Mouse (Mus musculus): Measurements from ENCODE around the gene Fip1l1. TPM values are rescaled to one million over a fixed set of nuclear protein-coding genes. Genes with fewer than 3 reads are reported as not detected.
A peak's percentile ranks its signal among the peaks of the same experiment; 100 is the strongest.

Fip1l1 gene
- 83.8 and 88.7 TPM in 2 replicates for polyA plus RNA-seq (2014; fragmentation: Nextera tagmentation; extraction: Ambion mirVana)

DNA sequence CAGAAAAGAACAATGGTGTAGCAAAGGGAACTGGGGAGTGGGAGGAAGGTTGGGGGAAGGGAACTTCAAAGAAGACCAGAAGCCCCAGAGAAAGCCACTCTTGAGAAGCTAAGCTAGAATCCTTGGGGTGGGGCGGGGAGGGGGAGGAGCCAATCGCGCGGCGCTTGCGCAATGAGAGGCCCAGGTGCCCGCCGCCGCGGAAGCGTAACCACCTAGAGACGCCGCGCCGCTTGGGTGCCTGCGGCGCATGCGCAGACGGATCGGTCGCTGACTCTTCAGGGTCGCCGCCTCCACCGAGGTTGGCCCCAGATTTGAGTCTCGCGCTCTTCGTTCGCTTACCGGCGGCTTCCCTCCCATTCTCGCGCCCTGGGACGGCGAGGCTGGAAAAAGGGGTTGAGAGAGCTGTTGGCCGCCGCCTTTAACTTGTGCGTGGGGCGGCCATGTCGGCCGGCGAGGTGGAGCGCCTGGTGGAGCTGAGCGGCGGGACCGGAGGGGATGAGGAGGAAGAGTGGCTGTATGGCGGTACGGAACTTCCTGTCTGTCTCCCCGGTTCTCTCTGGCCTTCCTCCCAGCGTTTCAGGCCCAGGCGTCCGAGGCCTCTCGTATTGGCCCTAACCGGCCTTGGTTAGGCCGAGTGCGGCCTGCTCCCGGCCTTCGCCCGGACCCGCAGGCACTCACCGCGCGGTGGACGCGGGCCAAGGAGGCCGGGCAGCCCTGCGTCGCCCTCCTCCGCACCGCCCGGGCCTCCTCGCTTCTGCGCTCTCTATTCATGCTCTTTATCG is at the start of gene Fip1l1:
TSS of gene Fip1l1 (plus strand) at position 210 of the 782 bp plus-strand sequence.
- H3K27me3 ChIP-seq (replicated peaks; ENCODE audit: control insufficient read depth, insufficient read depth, low read length), result no peaks in the 10 kb centered on the region
- peak within 1 kb of the TSS; percentile 91 for H3K4me3 ChIP-seq (ENCODE audit: low read depth, low read length)
- peaks cover 10% of the 10 kb centered on the region for H3K4me1 ChIP-seq (replicated peaks; ENCODE audit: control insufficient read depth, insufficient read depth, low read length)
- no peaks in the 10 kb centered on the region for H3K36me3 ChIP-seq (ENCODE audit: control insufficient read depth, insufficient read depth, low read length)
- DNase-seq (ENCODE audit: low spot score), result peak; percentile 96
- H3K27ac ChIP-seq (ENCODE audit: low read depth, low read length), result peak within 1 kb of the TSS; percentile 92
- under 1% methylated on average over 69 of the region's 73 CpGs for WGBS
- H3K4me2 ChIP-seq, result peak within 1 kb of the TSS; percentile 64
- ATAC-seq (replicated peaks; ENCODE audit: low FRiP score), result peak; percentile 82
- peak within 1 kb of the TSS; percentile 96 for H3K9ac ChIP-seq (ENCODE audit: low read depth, low read length)
- H3K9me3 ChIP-seq (ENCODE audit: control insufficient read depth, low read length), result no peaks in the 10 kb centered on the region

- no peaks in the 10 kb centered on the region for H3K4me1 ChIP-seq (replicated peaks; ENCODE audit: control insufficient read depth, insufficient read depth, low read length)
- 81% methylated on average over 3 of the region's 3 CpGs for WGBS
- H3K4me3 ChIP-seq (ENCODE audit: low read depth, low read length), result no peak overlapping the region
- H3K27me3 ChIP-seq (replicated peaks; ENCODE audit: control insufficient read depth, insufficient read depth, low read length), result no peaks in the 10 kb centered on the region
- no peak overlapping the region for H3K27ac ChIP-seq (ENCODE audit: low read depth, low read length)
- no peak overlapping the region for H3K4me2 ChIP-seq
- no peak for ATAC-seq (replicated peaks; ENCODE audit: low FRiP score)
- no peak overlapping the region for H3K9ac ChIP-seq (ENCODE audit: low read depth, low read length)
- H3K9me3 ChIP-seq (ENCODE audit: control insufficient read depth, low read length), result no peaks in the 10 kb centered on the region
- no peaks in the 10 kb centered on the region for H3K36me3 ChIP-seq (ENCODE audit: control insufficient read depth, insufficient read depth, low read length)
- no peak for DNase-seq (ENCODE audit: low spot score)
These were observed 42.5 kb upstream of the Fip1l1 start for GRCm38 (mm10) chr5:74492705-74493104.

GRCm38 (mm10) chr5:74511686-74512085 is 23.6 kb upstream of the Fip1l1 start:
- no peak overlapping the region for H3K27ac ChIP-seq (ENCODE audit: low read depth, low read length)
- no peaks in the 10 kb centered on the region for H3K4me1 ChIP-seq (replicated peaks; ENCODE audit: control insufficient read depth, insufficient read depth, low read length)
- H3K4me2 ChIP-seq, result no peak overlapping the region
- no peak overlapping the region for H3K4me3 ChIP-seq (ENCODE audit: low read depth, low read length)
- H3K9ac ChIP-seq (ENCODE audit: low read depth, low read length), result no peak overlapping the region
- DNase-seq (ENCODE audit: low spot score), result no peak
- no peaks in the 10 kb centered on the region for H3K27me3 ChIP-seq (replicated peaks; ENCODE audit: control insufficient read depth, insufficient read depth, low read length)
- no peak for ATAC-seq (replicated peaks; ENCODE audit: low FRiP score)
- H3K9me3 ChIP-seq (ENCODE audit: control insufficient read depth, low read length), result no peaks in the 10 kb centered on the region
- no peaks in the 10 kb centered on the region; the same call in 1 of the 2 replicates for H3K36me3 ChIP-seq (ENCODE audit: control insufficient read depth, insufficient read depth, low read length)

DNA sequence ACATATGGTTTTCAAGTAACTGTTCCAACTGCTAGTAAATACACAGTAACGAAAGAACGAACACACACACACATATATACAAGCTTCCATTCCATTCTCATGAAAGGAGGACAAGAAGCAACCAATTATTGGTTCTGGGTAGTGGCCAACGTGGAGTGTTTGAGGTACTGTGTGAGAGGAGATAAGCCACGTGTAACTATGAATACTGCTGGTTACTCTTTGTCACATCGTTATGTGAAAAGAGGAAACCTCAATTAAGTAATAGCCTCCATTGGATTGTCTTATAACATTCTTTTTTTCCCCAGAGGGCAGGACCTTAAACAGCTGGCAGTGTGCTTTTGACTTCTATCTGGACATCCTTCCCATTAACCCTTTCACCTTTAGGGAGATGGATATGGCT is 8.2 kb upstream of the Fip1l1 start:
- H3K27ac ChIP-seq (ENCODE audit: low read depth, low read length), result no peak overlapping the region
- 64% methylated on average over 5 of the region's 5 CpGs for whole genome bisulfite sequencing
- no peaks in the 10 kb centered on the region for H3K9me3 ChIP-seq (ENCODE audit: control insufficient read depth, low read length)
- H3K4me2 ChIP-seq, result no peak overlapping the region
- no peak for DNase-seq (ENCODE audit: low spot score)
- no peaks in the 10 kb centered on the region for H3K36me3 ChIP-seq (ENCODE audit: control insufficient read depth, insufficient read depth, low read length)
- no peak overlapping the region for H3K9ac ChIP-seq (ENCODE audit: low read depth, low read length)
- H3K4me1 ChIP-seq (replicated peaks; ENCODE audit: control insufficient read depth, insufficient read depth, low read length), result peaks cover 8% of the 10 kb centered on the region
- no peak overlapping the region for H3K4me3 ChIP-seq (ENCODE audit: low read depth, low read length)
- no peak for ATAC-seq (replicated peaks; ENCODE audit: low FRiP score)
- H3K27me3 ChIP-seq (replicated peaks; ENCODE audit: control insufficient read depth, insufficient read depth, low read length), result no peaks in the 10 kb centered on the region

- H3K4me2 ChIP-seq, result peak overlapping the region; percentile 84
- H3K27ac ChIP-seq (ENCODE audit: low read depth, low read length), result no peak overlapping the region
- H3K9me3 ChIP-seq (ENCODE audit: control insufficient read depth, low read length), result no peaks in the 10 kb centered on the region
- H3K4me3 ChIP-seq (ENCODE audit: low read depth, low read length), result peak overlapping the region; percentile 89
- peak overlapping the region; percentile 74 for H3K9ac ChIP-seq (ENCODE audit: low read depth, low read length)
- H3K4me1 ChIP-seq (replicated peaks; ENCODE audit: control insufficient read depth, insufficient read depth, low read length), result peaks cover 14% of the 10 kb centered on the region
- DNase-seq (ENCODE audit: low spot score), result no peak
- ATAC-seq (replicated peaks; ENCODE audit: low FRiP score), result no peak
- no peaks in the 10 kb centered on the region for H3K27me3 ChIP-seq (replicated peaks; ENCODE audit: control insufficient read depth, insufficient read depth, low read length)
- H3K36me3 ChIP-seq (ENCODE audit: control insufficient read depth, insufficient read depth, low read length), result no peaks in the 10 kb centered on the region
- WGBS, result 15% methylated on average over 16 of the region's 16 CpGs
These were observed 4.5 kb upstream of the Fip1l1 start for GRCm38 (mm10) chr5:74530785-74531184.

- peak within 1 kb of the TSS; percentile 84 for H3K4me2 ChIP-seq
- 7% methylated on average over 35 of the region's 35 CpGs for WGBS
- peak; percentile 99 for DNase-seq (ENCODE audit: low spot score)
- H3K27me3 ChIP-seq (replicated peaks; ENCODE audit: control insufficient read depth, insufficient read depth, low read length), result no peaks in the 10 kb centered on the region
- H3K4me1 ChIP-seq (replicated peaks; ENCODE audit: control insufficient read depth, insufficient read depth, low read length), result peaks cover 14% of the 10 kb centered on the region
- ATAC-seq (replicated peaks; ENCODE audit: low FRiP score), result peak; percentile 85
- peak within 1 kb of the TSS; percentile 74 for H3K9ac ChIP-seq (ENCODE audit: low read depth, low read length)
- peak within 1 kb of the TSS; percentile 82 for H3K27ac ChIP-seq (ENCODE audit: low read depth, low read length)
- no peaks in the 10 kb centered on the region for H3K36me3 ChIP-seq (ENCODE audit: control insufficient read depth, insufficient read depth, low read length)
- H3K9me3 ChIP-seq (ENCODE audit: control insufficient read depth, low read length), result no peaks in the 10 kb centered on the region
- H3K4me3 ChIP-seq (ENCODE audit: low read depth, low read length), result peak within 1 kb of the TSS; percentile 89
These were observed 3.5 kb upstream of the Fip1l1 start, which contains the start of gene Scfd2 for GRCm38 (mm10) chr5:74531630-74532280. Scfd2 (minus strand) TSS chr5:74531759.

- Histone ChIP-seq H3K36me3 (ENCODE audit: control insufficient read depth, insufficient read depth, low read length) (0 out of 2 replicates have a peak, but pooled peaks cover 4% of the 10 kb centered on the region), H3K9ac (ENCODE audit: low read depth, low read length) (peak overlapping the region; percentile 96), H3K27me3 (replicated peaks; ENCODE audit: control insufficient read depth, insufficient read depth, low read length) (no peaks in the 10 kb centered on the region), H3K9me3 (ENCODE audit: control insufficient read depth, low read length) (no peaks in the 10 kb centered on the region), H3K4me2 (peak overlapping the region; percentile 64), H3K4me1 (replicated peaks; ENCODE audit: control insufficient read depth, insufficient read depth, low read length) (peaks cover 5% of the 10 kb centered on the region; the same call in 1 of the 2 replicates), H3K27ac (ENCODE audit: low read depth, low read length) (peak overlapping the region; percentile 92; the same call in 1 of the 2 replicates), H3K4me3 (ENCODE audit: low read depth, low read length) (peak overlapping the region; percentile 91)
- WGBS, result 39% methylated on average over 12 of the region's 12 CpGs
- no peak for ATAC-seq (replicated peaks; ENCODE audit: low FRiP score)
- DNase-seq (ENCODE audit: low spot score), result no peak
These were observed 1.1 kb downstream of the Fip1l1 start for GRCm38 (mm10) chr5:74536180-74536947.

- Histone ChIP-seq H3K4me2 (no peak overlapping the region), H3K9me3 (ENCODE audit: control insufficient read depth, low read length) (no peaks in the 10 kb centered on the region), H3K27ac (ENCODE audit: low read depth, low read length) (no peak overlapping the region), H3K4me3 (ENCODE audit: low read depth, low read length) (no peak overlapping the region), H3K9ac (ENCODE audit: low read depth, low read length) (no peak overlapping the region), H3K4me1 (replicated peaks; ENCODE audit: control insufficient read depth, insufficient read depth, low read length) (no peaks in the 10 kb centered on the region), H3K36me3 (ENCODE audit: control insufficient read depth, insufficient read depth, low read length) (peaks cover 17% of the 10 kb centered on the region), H3K27me3 (replicated peaks; ENCODE audit: control insufficient read depth, insufficient read depth, low read length) (no peaks in the 10 kb centered on the region)
- ATAC-seq (replicated peaks; ENCODE audit: low FRiP score) (no peak), DNase-seq (ENCODE audit: low spot score) (no peak)
- 95% methylated on average over 4 of the region's 4 CpGs for WGBS
These were observed 10.4 kb downstream of the Fip1l1 start for GRCm38 (mm10) chr5:74545606-74546005.

Data from liver, embryonic 11.5 days (tissue).